Mouse (Mus musculus) erythroblast, adult 5-6 weeks (primary cell): Measurements from ENCODE around the gene Sgcd. TPM values are rescaled to one million over a fixed set of nuclear protein-coding genes. Genes with fewer than 3 reads are reported as not detected.

Experiments used
- ATAC-seq: replicated peaks from 2 replicates; pipeline ENCODE4 v1.8.0; 2016; ENCODE audit warnings: moderate number of reproducible peaks, mild to moderate bottlenecking, moderate TSS enrichment, inconsistent platforms; ENCODE audit not compliant: poor library complexity, low FRiP score, severe bottlenecking
- total RNA-seq, 2 experiments: library from RNA; stranded (forward) in 1 of 2; stranded (reverse) in 1 of 2; fragments of 150-400 nt in 1 of 2; fragments of 200-764, 138-1000 nt in 1 of 2; gene quantifications; 2 replicates each; pipeline versions ENCODE4 v1.2.3 to v1.2.4; 2015 to 2017; ENCODE audit warnings: low replicate concordance in 2 of 2

The Sgcd gene
- total RNA-seq, 2 experiments from 2014 or later: 0.38 TPM; not detected in 1

- ATAC-seq: no peak
Measured at GRCm38 (mm10) chr11:47333702-47334101, 655.1 kb downstream of the Sgcd start.

GRCm38 (mm10) chr11:47305579-47305978, 683.2 kb downstream of the Sgcd start:
- ATAC-seq: no peak

- no peak for ATAC-seq
Measured at GRCm38 (mm10) chr11:47304702-47305450, 683.9 kb downstream of the Sgcd start.

- no peak for ATAC-seq
Measured at GRCm38 (mm10) chr11:47299777-47300176, 689.0 kb downstream of the Sgcd start.

- no peak for ATAC-seq
Measured at GRCm38 (mm10) chr11:47297805-47298340, 690.9 kb downstream of the Sgcd start.

- no peak for ATAC-seq
Measured at GRCm38 (mm10) chr11:47294741-47295140, 694.0 kb downstream of the Sgcd start.

GRCm38 (mm10) chr11:47276586-47276985, 712.2 kb downstream of the Sgcd start:
- ATAC-seq: no peak

GRCm38 (mm10) chr11:47268556-47268955, 720.2 kb downstream of the Sgcd start:
- ATAC-seq: no peak

- no peak for ATAC-seq
Measured at GRCm38 (mm10) chr11:47264267-47264984, 724.3 kb downstream of the Sgcd start.

- ATAC-seq: no peak
Measured at GRCm38 (mm10) chr11:47250301-47250700, 738.5 kb downstream of the Sgcd start.

- ATAC-seq: no peak
Measured at GRCm38 (mm10) chr11:47248345-47248893, 740.4 kb downstream of the Sgcd start.

- no peak for ATAC-seq
Measured at GRCm38 (mm10) chr11:47247703-47248344, 740.9 kb downstream of the Sgcd start.

GRCm38 (mm10) chr11:47242401-47242800, 746.4 kb downstream of the Sgcd start:
- no peak for ATAC-seq

GRCm38 (mm10) chr11:47228222-47228621, 760.5 kb downstream of the Sgcd start:
- ATAC-seq: no peak

- no peak for ATAC-seq
Measured at GRCm38 (mm10) chr11:47224148-47224547, 764.6 kb downstream of the Sgcd start.

GRCm38 (mm10) chr11:47211531-47211930, 777.2 kb downstream of the Sgcd start:
- no peak for ATAC-seq

- ATAC-seq: no peak
Measured at GRCm38 (mm10) chr11:47206461-47206860, 782.3 kb downstream of the Sgcd start.

GRCm38 (mm10) chr11:47199106-47199505, 789.7 kb downstream of the Sgcd start:
- no peak for ATAC-seq

- ATAC-seq: no peak
Measured at GRCm38 (mm10) chr11:47188556-47188955, 800.2 kb downstream of the Sgcd start.

GRCm38 (mm10) chr11:47174977-47175376, 813.8 kb downstream of the Sgcd start:
- no peak for ATAC-seq
